Mouse (Mus musculus) G1E-ER4 (cell line): ENCODE results near the gene Padi4. TPM values are rescaled to one million over a fixed set of nuclear protein-coding genes. Genes with fewer than 3 reads are reported as not detected.

Experiments used
- GATA1 ChIP-seq: IDR thresholded peaks from one replicate; pipeline ENCODE4 v1.8.0; 2012; ENCODE audit warnings: low read length, inconsistent platforms
- polyA plus RNA-seq: library from polyadenylated mRNA; stranded (reverse); fragments of >175 nt; gene quantifications from 2 replicates; pipeline ENCODE4 v1.2.3, GENCODE M21; 2012

Padi4 gene
- polyA plus RNA-seq, 1 experiment: not detected

- TF ChIP-seq GATA1: no peak
Observed at GRCm38 (mm10) chr4:140724739-140725138, 49.3 kb downstream of the Padi4 start.

DNA sequence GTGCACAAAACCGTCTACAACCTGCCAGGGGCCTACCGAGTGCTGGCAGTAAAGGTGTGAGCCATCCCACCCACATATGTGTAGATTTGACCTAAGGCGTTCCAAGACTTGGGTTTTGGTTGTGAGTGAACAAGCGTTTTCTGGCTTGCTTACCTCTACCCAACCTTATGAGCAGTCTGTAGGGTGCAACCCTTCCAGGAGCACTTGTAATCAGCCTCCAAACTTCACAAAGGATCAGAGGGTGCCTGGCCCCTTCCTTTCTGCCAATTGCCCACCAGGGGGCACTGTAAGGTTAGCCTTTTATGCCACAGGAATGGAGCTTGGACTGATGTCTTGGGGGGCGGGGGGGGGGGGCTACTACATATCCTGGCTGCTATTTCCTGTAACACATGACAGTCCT is 50.2 kb downstream of the Padi4 start:
- TF ChIP-seq GATA1: no peak

GRCm38 (mm10) chr4:140723192-140723591 is 50.8 kb downstream of the Padi4 start:
- no peak for TF ChIP-seq GATA1

DNA sequence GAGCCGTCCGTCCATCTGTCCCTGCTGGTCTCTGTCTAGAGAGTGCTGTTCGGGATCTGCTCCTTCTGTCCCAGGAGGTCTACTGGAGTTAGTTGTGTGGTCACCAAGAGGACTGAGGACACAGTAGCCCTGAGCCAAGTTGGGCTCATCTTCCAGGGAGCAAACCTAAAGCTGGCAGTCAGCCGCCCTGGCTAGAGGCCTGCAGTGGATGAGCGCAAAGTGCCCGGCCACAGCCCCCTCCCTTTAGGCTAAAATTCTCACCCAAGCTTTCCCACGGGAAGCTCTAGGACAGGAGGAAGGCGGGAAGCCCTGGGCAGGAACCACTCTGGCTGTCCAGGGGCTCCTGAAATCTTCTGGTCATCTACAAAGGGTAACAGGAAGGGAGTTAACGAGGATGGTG is 51.3 kb downstream of the Padi4 start:
- TF ChIP-seq GATA1: no peak

GRCm38 (mm10) chr4:140721968-140722490 is 52.0 kb downstream of the Padi4 start:
- no peak for TF ChIP-seq GATA1

DNA sequence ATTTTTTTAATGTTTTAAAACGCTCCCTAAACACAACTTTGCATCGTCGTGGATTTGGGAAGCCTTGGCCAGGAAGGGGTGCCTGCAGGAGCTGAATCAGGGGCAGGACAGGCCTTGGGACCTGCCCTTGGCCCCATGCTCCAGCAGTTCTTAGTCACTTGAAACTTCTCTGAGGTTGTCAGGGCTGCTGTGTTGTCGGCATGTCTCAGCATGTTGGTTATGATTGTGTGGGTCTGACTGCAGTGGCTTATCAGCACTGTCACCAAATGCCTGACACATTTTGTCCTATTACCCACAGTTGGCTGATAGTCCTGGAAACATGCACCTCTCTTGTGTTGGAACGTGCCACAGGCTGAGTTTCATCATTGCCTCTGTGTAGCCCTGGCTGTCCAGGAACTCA is 53.9 kb downstream of the Padi4 start:
- TF ChIP-seq GATA1: no peak

DNA sequence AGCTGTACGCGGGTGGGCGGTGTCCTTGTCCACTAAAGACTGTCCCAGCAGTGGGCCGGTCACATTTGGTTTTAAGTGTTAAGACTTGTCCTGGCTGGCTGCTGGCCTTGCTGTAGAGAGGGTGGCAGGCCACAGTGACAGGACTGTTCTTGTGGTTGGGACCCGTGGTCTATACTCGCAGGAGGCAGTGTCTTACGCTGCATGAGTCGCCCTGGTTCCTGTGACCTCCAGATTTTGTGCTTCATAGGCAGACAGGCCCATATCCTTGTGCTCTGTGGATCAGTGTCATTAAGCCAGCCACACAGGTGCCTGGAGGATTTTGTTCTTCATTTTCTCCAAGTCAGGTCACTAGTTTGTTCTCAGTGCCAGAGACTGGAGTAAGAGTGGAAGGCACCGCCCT is 55.6 kb downstream of the Padi4 start:
- no peak for TF ChIP-seq GATA1

DNA sequence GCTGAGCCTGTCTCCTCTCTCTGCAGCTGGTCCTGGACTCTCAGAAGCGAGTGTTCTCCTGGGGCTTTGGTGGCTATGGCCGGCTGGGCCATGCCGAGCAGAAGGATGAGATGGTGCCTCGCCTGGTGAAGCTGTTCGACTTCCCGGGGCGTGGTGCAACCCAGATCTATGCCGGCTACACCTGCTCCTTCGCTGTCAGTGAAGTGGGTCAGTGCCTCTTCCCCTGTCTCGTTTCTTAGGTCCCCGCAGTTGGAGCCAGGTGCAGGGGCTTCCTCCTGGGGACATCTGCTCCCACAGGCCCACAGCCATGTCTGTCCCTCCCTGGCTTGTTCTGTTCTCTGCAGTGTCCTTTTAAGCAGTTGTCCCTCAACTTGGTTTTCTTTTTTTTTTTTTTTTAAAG is 57.0 kb downstream of the Padi4 start:
- TF ChIP-seq GATA1: no peak

- TF ChIP-seq GATA1: no peak
Observed at GRCm38 (mm10) chr4:140714586-140714985, 59.5 kb downstream of the Padi4 start.

- no peak for TF ChIP-seq GATA1
Observed at GRCm38 (mm10) chr4:140713480-140714365, 60.3 kb downstream of the Padi4 start.

DNA sequence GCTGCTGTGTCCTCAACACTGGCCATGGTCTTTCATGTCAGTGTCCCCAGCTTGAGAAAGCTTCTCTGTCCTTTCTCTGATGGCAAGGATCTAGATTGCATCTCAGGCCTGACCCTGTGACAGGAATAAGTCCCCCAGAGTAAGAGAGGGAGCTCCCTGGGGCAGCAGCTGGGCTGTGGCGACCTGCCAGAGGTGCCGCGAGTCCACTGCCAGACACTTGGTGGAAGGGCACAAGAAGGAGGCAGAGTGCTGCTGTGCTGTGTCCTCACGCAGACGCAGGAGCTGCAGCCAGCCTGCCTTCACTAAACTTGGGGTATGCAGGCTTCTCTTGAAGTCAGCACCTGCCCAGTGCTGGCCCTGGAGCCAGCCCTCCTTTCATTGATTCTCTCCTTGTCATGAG is 62.7 kb downstream of the Padi4 start:
- no peak for TF ChIP-seq GATA1

DNA sequence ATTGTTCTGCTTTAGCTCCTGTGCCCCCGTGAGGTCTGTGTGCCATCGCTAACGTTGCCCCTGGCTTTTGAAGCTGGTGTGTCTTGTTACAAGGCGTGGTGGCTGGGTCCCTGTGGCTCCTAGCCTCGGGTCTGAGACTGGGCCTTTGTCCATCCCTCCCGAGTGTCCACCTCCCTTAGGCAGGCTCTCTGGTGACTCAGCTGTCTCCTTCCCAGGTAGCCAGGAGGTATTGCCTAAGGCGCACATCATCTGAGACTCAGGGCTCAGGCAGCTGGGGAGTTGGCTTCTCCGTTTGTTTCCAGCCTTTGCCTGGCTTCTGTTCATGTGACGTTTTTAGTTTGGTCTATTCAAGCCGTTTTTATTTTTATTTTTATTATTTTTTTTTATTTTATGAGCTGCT is 63.3 kb downstream of the Padi4 start:
- TF ChIP-seq GATA1: no peak

DNA sequence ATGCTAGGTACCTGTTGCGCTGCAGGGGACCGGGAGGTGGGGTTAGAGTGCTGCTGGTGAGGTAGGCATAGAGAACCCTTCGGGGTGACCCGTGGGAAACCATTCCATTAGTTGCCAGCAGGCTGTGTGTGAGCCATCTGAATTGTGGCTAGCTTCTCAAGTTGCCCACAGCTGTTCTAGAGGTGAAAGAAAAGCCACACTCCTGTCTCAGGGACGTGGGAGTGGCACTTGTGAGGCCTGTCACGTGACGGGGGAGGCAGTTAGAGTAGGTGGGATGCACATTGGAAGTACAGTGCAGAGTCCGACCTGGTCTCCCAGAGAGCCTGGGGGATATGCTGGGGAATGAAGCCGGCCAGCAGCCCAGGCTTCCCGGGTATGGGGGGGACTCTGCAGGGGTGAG is 64.4 kb downstream of the Padi4 start:
- TF ChIP-seq GATA1: no peak

DNA sequence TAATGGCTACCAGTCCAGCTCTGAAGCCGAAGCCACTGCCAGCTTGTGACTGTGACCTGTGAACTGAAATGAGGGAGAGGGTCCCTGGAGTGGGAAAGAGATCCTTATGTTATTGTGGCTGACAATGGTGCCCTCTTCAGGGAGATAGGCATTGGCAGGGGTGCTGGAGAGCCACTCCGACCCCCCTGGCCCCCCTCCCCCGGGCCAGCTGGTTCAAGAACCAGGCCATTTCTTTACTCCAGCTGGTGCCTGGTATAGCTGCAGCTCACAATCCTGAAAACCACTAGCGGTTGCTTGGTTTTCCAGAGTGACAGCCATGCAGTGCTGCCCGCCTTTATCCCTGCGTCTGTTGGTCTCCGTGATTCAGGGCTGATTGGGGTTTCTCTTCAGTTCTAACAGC is 64.9 kb downstream of the Padi4 start:
- no peak for TF ChIP-seq GATA1

GRCm38 (mm10) chr4:140708297-140708927 is 65.6 kb downstream of the Padi4 start:
- no peak for TF ChIP-seq GATA1

DNA sequence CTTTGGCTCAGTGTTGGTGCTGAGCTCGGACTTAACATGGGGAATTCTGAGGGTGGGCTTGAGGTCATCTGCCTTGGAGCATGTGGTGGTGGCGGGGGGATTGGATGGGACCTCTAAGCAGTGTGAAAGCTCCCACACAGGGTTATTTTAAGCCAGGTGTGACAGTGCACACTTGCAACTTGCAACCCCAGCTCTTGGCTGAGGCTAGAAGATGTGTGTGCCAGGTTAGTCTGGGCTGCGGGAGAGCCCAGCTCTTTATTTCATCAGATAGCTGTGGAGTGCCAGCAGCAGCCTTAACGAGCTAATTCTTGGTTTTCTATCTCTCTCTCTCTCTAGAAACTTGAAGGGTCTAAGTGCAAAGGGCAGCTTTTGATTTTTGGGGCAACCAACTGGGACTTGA is 66.4 kb downstream of the Padi4 start:
- TF ChIP-seq GATA1: no peak

DNA sequence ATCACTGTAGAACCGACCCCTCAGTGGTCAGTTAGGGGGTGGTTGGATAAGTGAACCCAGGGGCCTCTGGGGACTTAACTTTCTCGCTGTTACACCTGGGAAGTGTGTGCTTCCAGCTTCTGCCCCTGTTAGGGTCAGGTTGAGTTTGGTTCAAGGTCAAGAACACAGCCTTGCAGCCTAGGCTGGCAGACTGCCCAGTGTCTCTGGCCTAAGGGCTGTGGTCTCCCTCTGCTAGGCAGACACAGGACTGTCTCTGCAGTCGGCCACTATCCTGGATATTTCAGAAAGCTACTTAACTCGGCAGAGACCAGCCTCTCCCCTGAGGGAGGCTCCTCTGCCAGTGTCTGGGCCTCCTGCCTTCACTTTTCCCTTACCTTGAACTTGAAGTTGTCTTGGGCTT is 69.9 kb downstream of the Padi4 start:
- TF ChIP-seq GATA1: no peak
